Mouse (Mus musculus): ENCODE measurements at regions not wholly inside any gene's neighbourhood (a gene's known extent, or its start where the extent isn't known, plus 50 kb on each side); places are given as distances from the start of the nearest gene placed in this dataset.

GRCm38 (mm10) chr15:59212362-59212761 lies 323.3 kb downstream of the Gm49356 start:
- ATAC-seq, result no peak

- ATAC-seq, result no peak
Observed at GRCm38 (mm10) chr15:59214096-59214495, 325.0 kb downstream of the Gm49356 start.

- no peak for ATAC-seq
Observed at GRCm38 (mm10) chr15:59215239-59215638, 326.1 kb downstream of the Gm49356 start.

- no peak for ATAC-seq
Observed at GRCm38 (mm10) chr15:59217481-59217880, 328.4 kb downstream of the Gm49356 start.

GRCm38 (mm10) chr15:59218916-59219315 lies 329.8 kb downstream of the Gm49356 start:
- ATAC-seq, result no peak

GRCm38 (mm10) chr15:59225637-59226036 lies 336.5 kb downstream of the Gm49356 start:
- ATAC-seq, result no peak

GRCm38 (mm10) chr15:59227293-59227692 lies 338.2 kb downstream of the Gm49356 start:
- no peak for ATAC-seq

- ATAC-seq, result no peak
Observed at GRCm38 (mm10) chr15:59230536-59230935, 341.4 kb downstream of the Gm49356 start.

- ATAC-seq, result no peak
Observed at GRCm38 (mm10) chr15:59231703-59232102, 342.6 kb downstream of the Gm49356 start.

- ATAC-seq, result no peak
Observed at GRCm38 (mm10) chr15:59232290-59232689, 343.2 kb downstream of the Gm49356 start.

GRCm38 (mm10) chr15:59237446-59238161 lies 348.5 kb downstream of the Gm49356 start:
- no peak for ATAC-seq

- ATAC-seq, result no peak
Observed at GRCm38 (mm10) chr15:59241752-59242151, 352.7 kb downstream of the Gm49356 start.

- no peak for ATAC-seq
Observed at GRCm38 (mm10) chr15:59245927-59246649, 357.0 kb downstream of the Gm49356 start.

- no peak for ATAC-seq
Observed at GRCm38 (mm10) chr15:59248477-59249260, 359.6 kb downstream of the Gm49356 start.

GRCm38 (mm10) chr15:59261380-59261779 lies 372.3 kb downstream of the Gm49356 start:
- ATAC-seq, result no peak

GRCm38 (mm10) chr15:59262380-59262779 lies 373.3 kb downstream of the Gm49356 start:
- ATAC-seq, result no peak

GRCm38 (mm10) chr15:59263433-59264328 lies 374.6 kb downstream of the Gm49356 start:
- ATAC-seq, result peak; percentile 98

Data from activated CD4-positive, CD25-positive, alpha-beta regulatory T cell, adult 4 months (primary cell).